Mouse (Mus musculus) erythroblast, adult 5-6 weeks (primary cell): ENCODE results near the gene Ttyh2. TPM values are rescaled to one million over a fixed set of nuclear protein-coding genes. Genes with fewer than 3 reads are reported as not detected.

Source experiments
- ATAC-seq: replicated peaks from 2 replicates; pipeline ENCODE4 v1.8.0; 2016; ENCODE audit warnings: moderate number of reproducible peaks, mild to moderate bottlenecking, moderate TSS enrichment, inconsistent platforms; ENCODE audit not compliant: poor library complexity, low FRiP score, severe bottlenecking
- total RNA-seq, 2 experiments: library from RNA; stranded (forward) in 1 of 2; stranded (reverse) in 1 of 2; fragments of 150-400 nt in 1 of 2; fragments of 200-764, 138-1000 nt in 1 of 2; gene quantifications; 2 replicates each; pipeline versions ENCODE4 v1.2.3 to v1.2.4; 2015 to 2017; ENCODE audit warnings: low replicate concordance in 2 of 2

Gene Ttyh2
- total RNA-seq, 2 experiments from 2014 or later, result 0.58 to 0.77 TPM

DNA sequence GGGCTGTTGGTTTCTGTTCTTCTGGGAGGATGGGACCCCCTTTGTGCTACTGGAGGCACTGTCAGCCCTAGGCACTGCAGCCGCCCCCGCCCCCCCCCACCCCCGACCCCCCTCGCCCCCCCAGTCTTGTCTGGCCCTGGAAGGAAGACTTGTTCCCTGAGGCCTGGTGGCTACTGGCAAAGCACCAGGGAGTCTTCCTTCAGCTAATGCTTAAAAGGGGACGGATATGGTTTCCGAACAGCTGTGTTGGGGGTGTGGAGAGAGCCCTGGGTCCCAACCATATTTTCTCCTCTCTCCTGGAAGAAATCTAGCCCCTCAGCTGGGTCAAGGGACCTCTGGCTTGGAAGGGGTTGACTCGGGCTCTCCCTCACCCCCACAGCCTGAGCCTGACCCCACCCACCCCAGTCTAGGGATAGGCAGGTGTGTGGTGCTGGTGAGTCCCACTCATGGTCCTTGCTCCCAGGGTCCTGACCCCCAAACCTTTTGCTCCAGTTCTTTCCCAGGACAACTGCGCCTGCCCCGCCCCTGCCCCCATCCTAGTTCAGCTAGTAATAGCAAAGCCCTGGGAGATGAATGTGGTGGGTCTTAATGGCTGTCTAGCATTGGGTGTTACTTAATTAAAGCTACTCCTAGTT is 1.8 kb downstream of the Ttyh2 start:
- no peak for ATAC-seq

DNA sequence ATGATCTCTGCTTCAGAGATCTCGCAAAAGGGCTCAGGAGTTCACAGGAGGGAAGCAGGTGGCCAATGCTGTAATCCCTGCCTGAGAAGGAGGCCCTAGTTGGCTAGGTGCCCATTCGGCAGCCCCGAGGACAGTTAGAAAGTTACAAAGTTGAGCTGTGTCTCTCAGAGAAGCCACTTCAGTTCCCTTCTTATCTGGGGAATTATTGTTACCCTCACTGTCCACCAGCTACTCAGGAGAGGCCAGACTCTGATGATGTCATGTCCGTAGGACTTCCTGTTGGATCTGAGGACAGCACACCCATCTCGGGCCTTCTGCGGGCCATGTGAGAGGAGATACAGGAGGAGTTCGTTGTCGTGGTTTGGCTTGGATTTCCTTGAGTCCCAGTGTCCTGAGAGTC is 4.4 kb downstream of the Ttyh2 start:
- ATAC-seq, result no peak

DNA sequence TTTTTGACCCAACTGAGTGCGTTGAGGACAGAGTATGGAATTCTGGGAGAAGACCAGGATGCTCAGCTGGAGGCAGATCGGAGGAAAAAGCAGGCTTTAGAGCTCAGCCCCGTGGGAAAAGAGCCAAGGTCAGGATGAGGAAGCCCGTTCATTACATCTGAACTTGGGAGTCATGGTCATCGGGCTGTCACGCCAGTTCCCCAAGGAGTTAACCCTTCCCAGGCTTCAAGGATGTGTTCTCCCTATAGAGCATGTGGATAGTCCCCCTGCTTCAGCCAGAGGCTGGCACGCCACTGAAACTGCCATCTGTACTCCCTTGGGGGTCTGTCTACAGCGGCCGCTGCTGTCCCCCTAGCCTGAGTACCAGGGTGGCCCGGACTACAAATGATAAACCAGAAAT is 5.1 kb downstream of the Ttyh2 start:
- no peak for ATAC-seq

- no peak for ATAC-seq
These were observed 5.8 kb downstream of the Ttyh2 start for GRCm38 (mm10) chr11:114681054-114681453.

DNA sequence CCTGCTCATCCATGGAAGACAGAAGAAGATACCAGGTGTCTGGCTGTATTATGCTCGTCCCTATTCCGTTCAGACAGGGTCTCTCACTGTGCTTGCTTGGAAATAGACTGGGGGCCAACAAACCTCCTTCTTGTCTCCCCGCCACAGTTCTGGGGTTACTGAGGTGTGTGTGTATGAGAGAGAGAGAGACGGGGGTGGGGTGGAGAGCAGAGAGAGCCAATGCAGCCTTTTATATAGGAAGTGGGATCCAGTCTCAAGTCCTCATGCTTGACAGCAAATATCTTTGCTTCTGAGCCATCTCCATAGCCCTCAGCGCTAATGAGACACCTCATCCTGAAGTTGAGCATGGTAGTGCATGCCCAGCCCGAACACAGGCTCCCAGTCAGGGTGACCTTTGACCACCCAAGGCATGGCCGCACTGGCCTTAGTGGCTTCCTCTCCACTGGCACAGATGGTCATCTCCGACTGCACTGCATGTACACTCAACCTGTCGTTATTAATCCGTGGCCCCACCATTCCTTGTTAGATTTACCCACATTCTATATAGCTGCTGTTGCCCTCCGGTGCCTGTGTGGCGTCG is 7.2 kb downstream of the Ttyh2 start:
- no peak for ATAC-seq

- ATAC-seq, result no peak
These were observed 7.9 kb downstream of the Ttyh2 start for GRCm38 (mm10) chr11:114683029-114683721.

DNA sequence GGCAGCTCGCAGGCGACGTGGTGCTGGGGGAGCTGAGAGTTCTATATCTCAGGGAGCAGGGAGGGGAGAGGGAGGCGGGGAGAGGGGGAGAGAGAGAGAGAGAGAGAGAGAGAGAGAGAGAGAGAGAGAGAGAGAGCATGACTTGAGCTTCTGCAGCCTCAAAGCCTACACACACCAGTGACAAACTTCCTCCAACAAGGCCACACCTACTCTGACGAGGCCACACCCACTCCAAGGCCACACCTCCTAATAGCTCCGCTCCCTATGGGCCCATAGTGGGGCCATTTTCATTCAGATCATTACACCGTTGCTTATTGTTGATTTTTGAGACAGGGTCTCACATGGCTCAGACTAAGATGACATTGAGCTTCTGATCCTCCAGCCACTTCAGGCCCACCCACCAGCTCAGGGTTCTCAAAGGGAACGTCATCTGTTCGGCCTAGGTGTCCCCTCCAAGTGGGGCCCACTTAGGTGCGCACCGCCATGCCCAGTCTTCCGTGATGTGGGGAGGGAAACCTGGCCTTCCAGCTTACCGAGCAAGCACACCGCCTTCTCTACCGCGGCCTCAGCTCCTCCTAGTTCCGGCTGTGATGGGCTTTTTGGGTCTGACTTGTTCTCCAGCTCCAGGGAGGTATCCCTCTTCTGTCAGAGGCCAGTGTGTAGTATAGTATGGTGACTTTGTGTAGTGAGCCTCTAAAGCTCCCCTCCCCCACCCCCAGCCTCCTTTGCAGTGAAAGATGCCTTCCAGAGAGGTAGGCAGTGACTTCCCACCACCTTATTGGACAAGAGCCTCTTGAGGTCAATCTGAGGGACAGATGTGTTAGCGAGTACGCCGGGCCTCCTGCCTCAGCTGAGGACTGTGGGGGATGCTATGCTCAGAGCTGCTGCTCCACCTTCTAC is 8.7 kb downstream of the Ttyh2 start:
- no peak for ATAC-seq

- no peak for ATAC-seq
These were observed 9.6 kb downstream of the Ttyh2 start for GRCm38 (mm10) chr11:114684627-114685373.

GRCm38 (mm10) chr11:114685526-114686040 is 10.4 kb downstream of the Ttyh2 start:
- ATAC-seq, result no peak

DNA sequence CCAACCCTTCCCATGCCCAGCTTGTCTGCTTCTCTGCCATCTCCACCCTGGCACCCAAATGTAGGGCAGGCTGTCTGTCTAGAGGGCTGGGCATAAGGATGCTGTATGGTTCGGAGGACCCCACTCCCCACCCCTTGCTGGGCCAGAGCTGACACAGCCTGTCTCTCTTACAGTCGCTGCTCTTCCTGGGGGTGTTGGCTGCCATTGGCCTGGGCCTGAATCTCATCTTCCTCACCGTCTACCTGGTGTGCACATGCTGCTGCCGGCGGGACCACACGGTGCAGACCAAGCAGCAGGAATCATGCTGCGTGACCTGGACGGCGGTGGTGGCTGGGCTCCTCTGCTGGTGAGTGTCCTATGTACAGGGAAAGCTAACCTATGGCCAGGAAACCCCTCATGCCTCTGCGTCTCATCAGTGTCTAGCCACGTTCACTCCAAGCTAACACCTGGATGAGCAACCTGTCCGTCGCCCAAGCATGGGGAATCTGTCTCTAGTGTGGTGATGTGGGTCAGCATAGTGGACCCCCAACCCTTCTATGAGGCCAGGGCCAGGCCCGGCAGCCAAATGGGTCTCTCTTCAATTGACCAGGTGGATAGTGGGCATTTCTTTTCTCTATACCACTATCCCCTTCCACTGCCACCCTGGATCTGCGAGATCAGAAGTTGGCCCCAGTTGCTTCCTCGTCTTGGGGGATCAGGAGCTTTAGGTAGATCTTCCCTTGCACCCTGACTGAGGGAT is 11.2 kb downstream of the Ttyh2 start:
- no peak for ATAC-seq

- no peak for ATAC-seq
These were observed 12.4 kb downstream of the Ttyh2 start for GRCm38 (mm10) chr11:114687574-114688188.

GRCm38 (mm10) chr11:114688729-114689128 is 13.5 kb downstream of the Ttyh2 start:
- ATAC-seq, result no peak

- ATAC-seq, result no peak
These were observed 15.0 kb downstream of the Ttyh2 start for GRCm38 (mm10) chr11:114690192-114690591.

DNA sequence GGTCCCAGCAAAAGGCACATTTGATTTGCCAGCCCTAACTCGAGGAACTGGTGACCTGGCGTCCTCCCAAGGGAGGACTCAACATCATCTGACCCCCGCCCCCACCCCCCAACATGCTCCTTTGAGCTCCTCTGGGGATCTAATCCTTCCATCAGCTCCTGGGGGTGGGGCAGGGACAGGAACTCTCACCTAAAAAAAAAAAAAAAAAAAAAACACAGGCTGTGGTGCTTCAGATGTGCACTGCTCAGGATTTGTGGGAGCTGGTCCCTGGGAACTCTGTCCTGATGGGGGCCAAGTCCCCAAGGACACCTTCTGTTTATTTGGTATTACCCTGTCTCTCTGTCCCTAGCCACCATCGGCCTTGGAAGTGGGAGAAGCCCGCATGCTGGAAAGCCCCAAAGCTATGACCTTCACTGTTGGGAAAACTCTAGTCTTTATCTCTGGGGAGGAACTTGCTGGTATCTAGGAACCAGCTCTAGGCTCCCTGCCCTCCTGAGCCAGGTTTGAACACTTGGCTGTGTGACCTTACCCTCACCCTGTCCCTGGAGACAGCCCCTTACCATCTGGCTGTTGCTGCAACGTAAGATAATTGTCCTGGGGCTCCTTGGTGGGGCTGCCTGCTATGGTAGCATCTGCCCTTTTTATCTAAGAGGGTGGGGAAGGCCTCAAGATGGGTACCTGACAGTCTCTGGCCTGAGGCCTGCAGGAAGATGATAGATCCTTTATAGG is 16.4 kb downstream of the Ttyh2 start:
- no peak for ATAC-seq

- no peak for ATAC-seq
These were observed 17.4 kb downstream of the Ttyh2 start for GRCm38 (mm10) chr11:114692601-114693000.

DNA sequence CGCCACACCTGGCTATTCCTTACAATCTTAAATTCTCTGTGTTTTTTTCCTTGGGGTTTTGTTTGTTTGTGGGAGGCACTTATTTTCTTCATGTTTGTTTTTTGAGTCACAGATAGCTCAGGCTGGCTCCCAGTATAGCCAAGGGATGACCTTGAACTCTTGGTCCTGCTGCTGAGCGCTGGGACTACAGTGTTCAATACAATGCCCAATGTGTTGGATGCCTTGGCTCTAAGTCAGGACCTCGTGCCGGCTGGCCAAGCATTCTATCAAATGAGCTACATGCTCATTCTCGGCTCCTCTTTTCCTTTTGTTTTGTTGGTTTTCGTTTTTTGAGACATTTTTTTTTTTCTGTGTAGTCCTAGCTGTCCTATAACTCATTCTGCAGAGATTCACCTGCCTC is 18.2 kb downstream of the Ttyh2 start:
- no peak for ATAC-seq

- ATAC-seq, result no peak
These were observed 19.2 kb downstream of the Ttyh2 start for GRCm38 (mm10) chr11:114694451-114694850.

- no peak for ATAC-seq
These were observed 23.3 kb downstream of the Ttyh2 start for GRCm38 (mm10) chr11:114698496-114698895.
